In genomic region chr8:124307700-124308099, GRCm38 (mm10) we compare ENCODE assay signal across 24 mouse cellular contexts.
DNase-seq lines count a peak whose midpoint lies in the region; TF ChIP-seq lines count a peak whose summit lies in the region.
"Had no signal": no experiment of that assay in that cellular context is flagged by ENCODE, and none has a peak within 500 bp of the region (broad histone marks: within the 10 kb centered on the region; RNA-seq: fewer than 3 reads in every experiment).

No protein-coding gene starts in this region.

- no peaks in the 10 kb centered on the region; the same call in 1 of the 2 replicates for H3K79me2 ChIP-seq in heart, adult 2 months (replicated peaks; ENCODE audit: control insufficient read depth, insufficient read depth, low read length)

- no peak overlapping the region for H3K4me3 ChIP-seq in heart, adult 2 months
- no peak overlapping the region for H3K4me3 ChIP-seq in heart, embryonic 10.5 days
- H3K4me3 ChIP-seq: embryonic facial prominence, embryonic 10.5 days; embryonic facial prominence, embryonic 13.5 days; erythroblast, embryonic 14.5 days; forebrain, embryonic 12.5 days; forebrain, embryonic 15.5 days; hindbrain, embryonic 10.5 days; hindbrain, embryonic 13.5 days; intestine, embryonic 15.5 days had no signal

- no peaks in the 10 kb centered on the region for H3K27me3 ChIP-seq in heart, adult 2 months (ENCODE audit: control insufficient read depth, insufficient read depth, low read length)
- no peaks in the 10 kb centered on the region for H3K27me3 ChIP-seq in heart, embryonic 10.5 days (ENCODE audit: insufficient read depth, poor library complexity, severe bottlenecking)
- H3K27me3 ChIP-seq: embryonic facial prominence, embryonic 13.5 days; forebrain, embryonic 12.5 days; forebrain, embryonic 15.5 days; hindbrain, embryonic 13.5 days; intestine, embryonic 15.5 days had no signal

- no peak for TF ChIP-seq CTCF in heart, adult 2 months (IDR thresholded peaks at IDR 0.05)

- peaks cover 8% of the 10 kb centered on the region for H3K4me1 ChIP-seq in heart, adult 2 months (ENCODE audit: control insufficient read depth, insufficient read depth, low read length)
- H3K4me1 ChIP-seq in heart, embryonic 10.5 days = peaks cover 54% of the 10 kb centered on the region

- H3K36me3 ChIP-seq in heart, adult 2 months (ENCODE audit: control insufficient read depth, insufficient read depth, low read length) = no peaks in the 10 kb centered on the region
- H3K36me3 ChIP-seq in heart, embryonic 10.5 days = peaks cover 34% of the 10 kb centered on the region; the same call in 1 of the 2 replicates
- H3K36me3 ChIP-seq: intestine, embryonic 15.5 days had no signal

- peak; percentile 63; the same call in 1 of the 2 replicates for TF ChIP-seq EP300 in heart, adult 2 months (IDR thresholded peaks at IDR 0.05; ENCODE audit: insufficient read depth, low read depth, low read length)

- no peaks in the 10 kb centered on the region for H3K9me3 ChIP-seq in heart, embryonic 10.5 days
- H3K9me3 ChIP-seq: embryonic facial prominence, embryonic 10.5 days; embryonic facial prominence, embryonic 13.5 days; forebrain, embryonic 12.5 days; forebrain, embryonic 15.5 days; hindbrain, embryonic 10.5 days; hindbrain, embryonic 13.5 days; intestine, embryonic 15.5 days had no signal

- peak; percentile 78 for DNase-seq in gastrocnemius, adult 18-20 months (ENCODE audit: low spot score)
- no peak for DNase-seq in gastrocnemius, postnatal 36 days
- no peak for DNase-seq in heart, adult 2 months
- DNase-seq in heart, embryonic 10.5 days (ENCODE audit: low spot score) = no peak
- peak; percentile 52 for DNase-seq in gastrocnemius, postnatal 14 days
- DNase-seq in adipocyte (ENCODE audit: low spot score) = no peak
- DNase-seq: adrenal gland, postnatal 10 days; cerebellum, adult 11 months; cerebellum, adult 2 months; cerebellum, adult 9-11 months; cerebellum, postnatal 36 days; embryo, embryonic 11 days; heart, adult 11 months; heart, postnatal 10 days; heart, postnatal 36 days; kidney, adult 2 months had no signal

- 52% methylated on average over 10 of the region's 10 CpGs for WGBS in heart, adult 2 months
- WGBS in heart, embryonic 10.5 days = 88% methylated on average over 10 of the region's 10 CpGs

- H3K27ac ChIP-seq in heart, adult 2 months = no peak overlapping the region
- H3K27ac ChIP-seq in heart, embryonic 10.5 days = no peak overlapping the region
- H3K27ac ChIP-seq: forebrain, embryonic 15.5 days; hindbrain, embryonic 13.5 days had no signal

- intact Hi-C loops in gastrocnemius, postnatal 36 days (cut with DNase I) = no loop called here
- intact Hi-C loops in heart, adult 2 months (cut with DNase I) = no loop called here
- intact Hi-C loops in gastrocnemius, postnatal 14 days (cut with DNase I; ENCODE audit: low total_unique reads) = no loop called here

- no peak overlapping the region for H3K9ac ChIP-seq in heart, adult 2 months (ENCODE audit: low read depth, low read length)
- H3K9ac ChIP-seq: embryonic facial prominence, embryonic 13.5 days; forebrain, embryonic 12.5 days; forebrain, embryonic 15.5 days; hindbrain, embryonic 13.5 days; intestine, embryonic 15.5 days had no signal

- no peak for TF ChIP-seq POLR2A in heart, adult 2 months (IDR thresholded peaks at IDR 0.05; ENCODE audit: insufficient read depth, low read depth, low read length)

Comparison
In these comparisons a context has a peak if more than half of its experiments do, and no peak if none do; other contexts are left out.
1. DNase-seq: peak in gastrocnemius, adult 18-20 months (single experiment) and gastrocnemius, postnatal 14 days (single experiment); none in gastrocnemius, postnatal 36 days (0 of 2), heart, adult 2 months (0 of 2), heart, embryonic 10.5 days (single experiment) and adipocyte (single experiment).